Mouse (Mus musculus): Measurements from ENCODE around the gene Anapc15. TPM values are rescaled to one million over a fixed set of nuclear protein-coding genes. Genes with fewer than 3 reads are reported as not detected.

Gene Anapc15
- polyA plus RNA-seq, 2 experiments: 60.5 to 68.9 TPM

DNA sequence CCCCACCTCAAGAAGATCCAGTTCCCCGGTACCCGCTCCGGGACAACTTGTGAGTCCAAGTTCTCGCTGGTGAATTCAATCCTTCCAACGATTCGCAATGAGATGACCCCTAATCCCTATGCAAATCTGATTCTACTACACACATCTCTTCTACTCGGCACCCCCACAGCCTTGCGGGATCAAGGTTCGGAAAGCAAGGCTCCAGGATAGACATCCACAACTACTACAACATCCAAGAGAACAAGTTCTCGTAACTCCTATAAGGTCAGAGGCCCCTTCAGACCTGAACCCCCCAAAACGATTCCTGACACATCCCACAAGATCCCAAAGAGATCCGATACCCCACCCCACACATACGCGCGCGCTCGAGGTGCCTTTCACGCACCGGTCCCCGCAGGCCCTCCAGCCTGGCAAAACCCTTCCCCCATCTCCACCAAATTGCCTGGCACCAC is 26.3 kb upstream of the Anapc15 start:
- no peaks in the 10 kb centered on the region for H3K27me3 ChIP-seq (ENCODE audit: control insufficient read depth, insufficient read depth, low read length)
- peaks cover 29% of the 10 kb centered on the region for H3K4me1 ChIP-seq (ENCODE audit: control insufficient read depth, insufficient read depth, low read length)
- H3K9me3 ChIP-seq (ENCODE audit: control insufficient read depth, low read length): no peaks in the 10 kb centered on the region
- under 1% methylated on average over 20 of the region's 20 CpGs for WGBS
- peaks cover 21% of the 10 kb centered on the region for H3K36me3 ChIP-seq (ENCODE audit: control insufficient read depth, insufficient read depth, low read length)
- peak overlapping the region; percentile 96 for H3K27ac ChIP-seq (replicated peaks; ENCODE audit: low read depth, low read length)
- peak; percentile 4; the same call in 1 of the 2 replicates for ATAC-seq (ENCODE audit: low FRiP score, low read depth)
- no peak for DNase-seq (ENCODE audit: low spot score)
- TF ChIP-seq POLR2A (IDR thresholded peaks at IDR 0.05; ENCODE audit: borderline replicate concordance, extremely low read depth, insufficient read depth, insufficient read length): no peak
- peak overlapping the region; percentile 82 for H3K4me2 ChIP-seq (replicated peaks; ENCODE audit: low read depth, low read length, severe bottlenecking)
- peak overlapping the region; percentile 74 for H3K4me3 ChIP-seq (replicated peaks; ENCODE audit: low read length)
- H3K9ac ChIP-seq (ENCODE audit: low read depth, low read length, severe bottlenecking): peak overlapping the region; percentile 95

DNA sequence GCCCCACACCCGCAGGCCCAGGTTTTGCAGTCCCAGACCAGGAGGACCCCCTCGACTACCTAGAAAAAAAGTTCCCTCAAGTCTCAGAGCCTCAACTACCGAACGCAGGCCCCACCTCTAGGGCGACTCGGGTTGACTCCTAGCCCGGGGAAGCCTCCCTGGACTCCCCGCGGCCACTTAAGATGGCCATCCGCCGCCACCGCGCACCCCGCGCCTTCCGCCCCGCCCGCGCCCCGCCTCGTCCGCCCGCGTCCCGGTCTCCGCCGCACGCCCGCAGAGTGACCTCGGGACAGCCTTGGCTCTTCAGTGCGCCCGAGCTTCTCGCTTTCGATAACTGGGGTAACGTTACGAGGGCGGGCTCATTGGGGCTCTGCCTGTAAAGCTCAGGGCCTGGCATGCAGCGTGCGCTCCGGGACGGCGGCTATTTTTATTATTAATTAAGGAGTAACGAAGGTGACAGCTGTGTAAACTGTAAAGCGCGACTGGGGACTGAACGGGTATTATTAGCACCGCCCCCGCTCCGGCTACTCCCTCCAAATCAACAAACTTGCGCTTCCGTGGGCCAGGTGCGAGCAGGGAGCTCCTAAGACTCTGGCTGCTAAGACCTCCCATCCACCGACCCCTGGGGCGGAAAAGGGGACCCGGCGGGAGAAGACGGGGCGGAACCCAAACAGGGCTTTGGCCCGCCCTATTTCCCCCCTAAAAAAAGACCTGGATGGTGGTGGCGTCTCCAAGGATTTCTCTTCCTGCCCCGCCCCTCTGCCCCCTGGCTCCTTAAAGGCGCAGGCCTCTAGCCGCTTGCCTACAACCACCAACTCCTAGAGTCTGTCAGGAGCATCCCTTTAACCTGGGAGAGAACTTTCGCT is 25.7 kb upstream of the Anapc15 start, which contains the start of gene Inppl1:
Gene Inppl1 (minus strand): TSS at position 624 of the 866 bp plus-strand sequence.
- no peak for TF ChIP-seq POLR2A (IDR thresholded peaks at IDR 0.05; ENCODE audit: borderline replicate concordance, extremely low read depth, insufficient read depth, insufficient read length)
- Histone ChIP-seq H3K4me2 (replicated peaks; ENCODE audit: low read depth, low read length, severe bottlenecking) (peak within 1 kb of the TSS; percentile 82), H3K4me3 (replicated peaks; ENCODE audit: low read length) (peak within 1 kb of the TSS; percentile 74), H3K27me3 (ENCODE audit: control insufficient read depth, insufficient read depth, low read length) (no peaks in the 10 kb centered on the region), H3K9me3 (ENCODE audit: control insufficient read depth, low read length) (no peaks in the 10 kb centered on the region), H3K4me1 (ENCODE audit: control insufficient read depth, insufficient read depth, low read length) (peaks cover 29% of the 10 kb centered on the region), H3K9ac (ENCODE audit: low read depth, low read length, severe bottlenecking) (peak within 1 kb of the TSS; percentile 95), H3K36me3 (ENCODE audit: control insufficient read depth, insufficient read depth, low read length) (peaks cover 14% of the 10 kb centered on the region), H3K27ac (replicated peaks; ENCODE audit: low read depth, low read length) (peak within 1 kb of the TSS; percentile 96)
- WGBS: under 1% methylated on average over 61 of the region's 64 CpGs
- DNase-seq (ENCODE audit: low spot score): peak; percentile 95
- ATAC-seq (ENCODE audit: low FRiP score, low read depth): peak; percentile 82

DNA sequence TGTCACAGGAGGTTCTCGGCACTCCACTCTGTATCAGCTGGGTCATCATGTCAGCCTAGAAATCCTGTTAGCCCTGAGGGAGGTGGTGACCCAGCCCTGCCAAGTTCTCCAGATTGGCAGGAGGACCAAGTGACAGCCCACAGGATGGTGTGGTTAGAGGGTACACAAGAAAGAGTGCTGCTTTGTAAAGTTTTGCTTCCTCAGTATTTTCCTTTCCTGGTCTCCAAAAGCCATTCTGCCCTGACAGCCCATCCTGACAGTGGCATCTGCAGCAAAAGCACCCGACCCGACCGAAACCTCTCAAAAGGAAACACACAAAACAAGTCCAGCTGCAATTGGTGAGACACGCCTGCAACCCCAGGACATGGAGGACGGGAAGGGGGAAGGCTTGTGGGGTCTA is 19.3 kb upstream of the Anapc15 start:
- WGBS: 55% methylated on average over 6 of the region's 6 CpGs
- ATAC-seq (ENCODE audit: low FRiP score, low read depth): no peak
- no peaks in the 10 kb centered on the region for H3K4me1 ChIP-seq (ENCODE audit: control insufficient read depth, insufficient read depth, low read length)

DNA sequence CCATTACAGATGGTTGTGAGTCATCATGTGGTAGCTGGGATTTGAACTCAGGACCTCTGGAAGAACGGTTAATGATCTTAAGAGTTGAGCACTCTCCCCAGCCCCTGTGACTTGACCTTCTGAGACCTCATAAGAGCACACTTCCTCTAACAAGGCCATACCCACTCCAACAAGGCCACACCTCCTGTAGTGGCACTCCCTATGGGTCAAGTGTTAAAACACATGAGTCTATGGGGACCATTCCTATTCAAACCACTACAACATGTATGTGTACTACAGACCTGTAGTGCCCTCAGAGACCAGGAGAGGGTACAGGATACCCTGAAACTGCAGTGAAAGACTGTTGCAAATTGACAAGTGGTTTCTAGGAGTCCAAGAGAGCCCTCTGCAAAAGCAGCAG is 15.6 kb upstream of the Anapc15 start:
- DNase-seq (ENCODE audit: low spot score) (no peak), ATAC-seq (ENCODE audit: low FRiP score, low read depth) (no peak)
- no peaks in the 10 kb centered on the region for H3K36me3 ChIP-seq (ENCODE audit: control insufficient read depth, insufficient read depth, low read length)
- H3K27ac ChIP-seq (replicated peaks; ENCODE audit: low read depth, low read length): no peak overlapping the region
- no peaks in the 10 kb centered on the region for H3K9me3 ChIP-seq (ENCODE audit: control insufficient read depth, low read length)
- no peaks in the 10 kb centered on the region for H3K27me3 ChIP-seq (ENCODE audit: control insufficient read depth, insufficient read depth, low read length)
- WGBS: 100% methylated on average over 1 of the region's 1 CpGs
- no peak for TF ChIP-seq POLR2A (IDR thresholded peaks at IDR 0.05; ENCODE audit: borderline replicate concordance, extremely low read depth, insufficient read depth, insufficient read length)
- no peak overlapping the region for H3K9ac ChIP-seq (ENCODE audit: low read depth, low read length, severe bottlenecking)
- no peaks in the 10 kb centered on the region for H3K4me1 ChIP-seq (ENCODE audit: control insufficient read depth, insufficient read depth, low read length)
- no peak overlapping the region for H3K4me3 ChIP-seq (replicated peaks; ENCODE audit: low read length)
- H3K4me2 ChIP-seq (replicated peaks; ENCODE audit: low read depth, low read length, severe bottlenecking): no peak overlapping the region

More for the DNA sequence above, 19.3 kb upstream of the Anapc15 start:
- Histone ChIP-seq H3K9me3 (ENCODE audit: control insufficient read depth, low read length) (no peaks in the 10 kb centered on the region), H3K4me2 (replicated peaks; ENCODE audit: low read depth, low read length, severe bottlenecking) (no peak overlapping the region), H3K9ac (ENCODE audit: low read depth, low read length, severe bottlenecking) (no peak overlapping the region), H3K36me3 (ENCODE audit: control insufficient read depth, insufficient read depth, low read length) (no peaks in the 10 kb centered on the region), H3K27me3 (ENCODE audit: control insufficient read depth, insufficient read depth, low read length) (no peaks in the 10 kb centered on the region), H3K27ac (replicated peaks; ENCODE audit: low read depth, low read length) (no peak overlapping the region), H3K4me3 (replicated peaks; ENCODE audit: low read length) (no peak overlapping the region)
- DNase-seq (ENCODE audit: low spot score): no peak
- TF ChIP-seq POLR2A (IDR thresholded peaks at IDR 0.05; ENCODE audit: borderline replicate concordance, extremely low read depth, insufficient read depth, insufficient read length): no peak

DNA sequence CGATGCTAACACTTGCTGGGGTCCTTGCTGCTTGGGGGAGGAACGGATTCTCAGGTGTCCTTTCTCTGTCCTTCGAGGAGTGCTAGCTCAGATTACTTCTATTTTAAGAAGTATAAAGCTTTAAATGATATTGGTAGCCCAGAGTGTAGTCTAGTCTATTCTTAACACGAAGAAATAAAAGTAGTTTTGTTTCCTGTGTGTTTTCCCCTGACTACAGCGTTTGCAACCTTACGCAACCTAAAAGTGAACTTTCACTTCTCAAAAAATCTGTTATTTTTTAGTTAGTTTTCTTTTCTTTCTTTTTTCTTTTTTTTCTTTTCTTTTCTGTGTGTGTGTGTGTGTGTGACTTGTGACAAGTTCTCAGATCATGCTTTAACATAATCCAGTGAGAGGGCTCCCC is 11.8 kb upstream of the Anapc15 start:
- Histone ChIP-seq H3K9ac (ENCODE audit: low read depth, low read length, severe bottlenecking) (no peak overlapping the region), H3K4me2 (replicated peaks; ENCODE audit: low read depth, low read length, severe bottlenecking) (no peak overlapping the region), H3K36me3 (ENCODE audit: control insufficient read depth, insufficient read depth, low read length) (no peaks in the 10 kb centered on the region), H3K27me3 (ENCODE audit: control insufficient read depth, insufficient read depth, low read length) (no peaks in the 10 kb centered on the region), H3K9me3 (ENCODE audit: control insufficient read depth, low read length) (no peaks in the 10 kb centered on the region), H3K27ac (replicated peaks; ENCODE audit: low read depth, low read length) (no peak overlapping the region), H3K4me3 (replicated peaks; ENCODE audit: low read length) (no peak overlapping the region), H3K4me1 (ENCODE audit: control insufficient read depth, insufficient read depth, low read length) (no peaks in the 10 kb centered on the region)
- no peak for TF ChIP-seq POLR2A (IDR thresholded peaks at IDR 0.05; ENCODE audit: borderline replicate concordance, extremely low read depth, insufficient read depth, insufficient read length)
- DNase-seq (ENCODE audit: low spot score) (no peak), ATAC-seq (ENCODE audit: low FRiP score, low read depth) (no peak)
- 80% methylated on average over 6 of the region's 6 CpGs for WGBS

Data from limb, embryonic 14.5 days (tissue).